Mouse (Mus musculus) cerebellum, adult 18-20 months (tissue): ENCODE measurements at regions not wholly inside any gene's neighbourhood (a gene's known extent, or its start where the extent isn't known, plus 50 kb on each side); places are given as distances from the start of the nearest gene placed in this dataset.
"Not testable (repeated sequence)": the region's sequence is repeated elsewhere in the genome, so short reads cannot be mapped to it uniquely, and the experiment has no call there.

Experiments
- DNase-seq, 2 experiments: peaks; one replicate each; pipeline ENCODE4 v3.0.0; 2021

GRCm38 (mm10) chr10:29044781-29045180, 58.7 kb upstream of the 2310057J18Rik start:
- not testable (repeated sequence) for DNase-seq

GRCm38 (mm10) chr10:29087823-29088222, 55.8 kb upstream of the Soga3 start:
- DNase-seq = peak; percentile 17 to 30
